Mouse (Mus musculus) R1 (cell line): ENCODE results near the gene Pgghg.
A peak's percentile ranks its signal among the peaks of the same experiment; 100 is the strongest.

Source experiments
- DNase-seq: peaks from one replicate; pipeline ENCODE4 v3.0.0-alpha.2; 2018; ENCODE audit warnings: low read depth, low spot score

Pgghg gene

DNA sequence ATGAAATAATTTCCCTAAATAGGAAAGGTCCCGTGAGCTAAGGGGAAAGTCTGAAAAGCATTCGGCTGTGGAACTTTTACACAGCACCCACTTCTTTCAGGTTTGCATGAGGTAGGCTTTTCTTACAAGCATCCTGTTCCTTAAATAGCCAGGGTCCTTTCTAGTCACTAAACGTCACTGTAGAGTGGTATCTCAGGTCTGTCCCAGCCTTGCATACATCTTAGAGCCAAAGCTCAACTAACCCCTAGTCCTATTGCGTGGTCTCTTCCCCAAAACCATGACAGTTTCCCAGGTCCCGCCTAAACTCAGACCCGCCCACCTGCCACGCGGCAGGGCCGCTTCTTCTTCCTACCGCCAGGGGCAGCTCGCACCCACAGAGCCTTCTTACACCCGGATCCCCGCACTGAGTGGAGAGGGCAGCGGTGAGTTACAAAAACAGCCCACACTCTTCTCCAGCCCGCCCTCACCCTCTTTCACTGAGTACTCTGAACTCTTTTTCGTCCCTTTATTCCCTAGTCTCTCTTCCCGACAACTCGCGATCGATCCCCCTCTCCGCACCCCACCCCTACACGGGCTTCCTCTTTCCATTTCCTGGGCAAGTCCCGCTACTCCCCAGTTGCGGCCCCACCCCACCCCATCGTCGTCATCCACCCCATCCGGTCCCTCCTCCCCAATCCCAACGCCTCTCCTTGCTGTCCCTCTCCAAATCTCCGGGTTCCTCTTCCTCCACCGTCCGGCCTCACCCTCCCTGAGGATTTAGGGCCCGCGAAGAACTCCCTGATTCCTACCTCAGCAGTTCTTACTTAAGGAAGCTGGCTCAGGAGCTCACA lies at the start of gene Pgghg:
Pgghg (plus strand) TSS at position 170 of the 830 bp plus-strand sequence.
- DNase-seq, result peak; percentile 92

DNA sequence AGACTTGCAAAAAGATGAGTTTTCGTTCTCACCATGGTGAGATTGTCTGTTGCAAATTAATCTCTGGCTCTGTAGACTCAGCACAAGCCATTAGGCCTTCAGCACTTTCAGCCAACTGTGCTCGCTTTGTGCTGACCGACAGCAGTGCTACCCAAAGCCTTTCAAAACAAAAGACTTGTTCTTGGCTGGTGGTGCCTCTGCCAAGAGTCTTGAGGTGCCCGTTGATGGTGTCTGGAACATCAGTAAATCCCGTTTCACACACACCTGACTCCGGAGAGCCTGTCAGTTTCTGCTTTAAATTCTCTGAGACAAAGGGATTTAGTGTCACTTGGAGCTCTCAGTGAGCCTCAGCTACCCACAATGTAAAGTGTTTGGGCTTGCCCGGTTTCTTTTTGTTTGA lies 47.2 kb upstream of the Pgghg start:
- DNase-seq, result no peak

DNA sequence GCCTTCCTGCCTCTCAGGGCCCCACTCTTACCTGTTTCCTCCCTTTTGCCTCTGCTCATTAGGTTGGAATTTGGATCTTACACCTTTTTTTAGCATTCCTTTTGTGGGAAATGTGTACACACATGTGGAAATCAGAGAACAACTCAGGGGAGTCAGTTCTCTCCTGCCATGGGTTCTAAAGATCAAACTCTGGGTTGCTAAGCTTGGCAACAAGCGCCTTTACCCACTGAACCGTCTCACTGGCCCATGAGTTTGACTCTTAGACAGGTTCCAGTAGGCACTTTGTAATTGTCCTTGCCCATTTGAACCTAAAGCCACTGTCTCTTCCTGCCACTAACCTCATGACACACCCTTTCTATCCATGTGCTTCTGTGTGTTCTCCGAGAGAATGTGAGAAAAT lies 46.6 kb upstream of the Pgghg start:
- DNase-seq, result no peak

DNA sequence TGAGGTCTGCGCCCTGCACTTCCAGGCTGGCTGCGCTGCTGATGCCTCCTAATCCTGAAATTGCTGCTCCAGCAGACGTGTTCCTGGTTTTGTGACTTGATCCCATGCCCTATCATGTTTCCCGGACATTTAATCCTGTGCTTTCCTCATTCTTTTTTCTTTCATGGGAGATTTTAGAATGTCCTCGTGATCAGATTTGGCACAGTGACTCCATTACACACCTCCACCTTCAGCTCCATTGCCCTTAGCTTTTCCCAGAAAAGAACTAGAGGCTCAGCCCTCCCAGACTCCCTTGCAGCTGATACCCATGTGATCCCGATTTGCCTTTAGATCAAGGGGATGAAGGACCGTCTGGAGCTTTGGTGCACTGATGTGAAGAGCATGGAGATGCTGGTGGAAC lies 43.3 kb upstream of the Pgghg start:
- DNase-seq, result no peak

DNA sequence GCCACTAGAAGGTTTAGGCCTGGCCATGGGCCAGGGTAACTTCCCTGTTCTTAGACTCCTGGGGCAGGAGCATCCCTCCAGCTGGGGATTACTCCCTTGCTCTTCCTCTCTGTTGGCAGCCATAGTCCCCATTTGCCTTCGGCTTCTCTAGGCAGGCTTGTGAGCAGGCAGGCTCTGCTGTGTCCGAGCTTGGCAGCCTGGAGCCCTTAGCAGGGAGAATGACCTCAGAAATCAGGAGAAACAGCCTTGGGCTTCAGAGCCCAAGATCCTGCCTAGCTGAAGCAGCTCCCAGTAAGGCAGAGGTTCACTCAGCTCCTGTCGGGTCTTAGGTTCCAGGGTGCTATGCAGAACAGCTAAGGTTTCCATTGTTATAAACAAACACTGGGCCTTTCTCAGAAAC lies 42.1 kb upstream of the Pgghg start:
- DNase-seq, result no peak

DNA sequence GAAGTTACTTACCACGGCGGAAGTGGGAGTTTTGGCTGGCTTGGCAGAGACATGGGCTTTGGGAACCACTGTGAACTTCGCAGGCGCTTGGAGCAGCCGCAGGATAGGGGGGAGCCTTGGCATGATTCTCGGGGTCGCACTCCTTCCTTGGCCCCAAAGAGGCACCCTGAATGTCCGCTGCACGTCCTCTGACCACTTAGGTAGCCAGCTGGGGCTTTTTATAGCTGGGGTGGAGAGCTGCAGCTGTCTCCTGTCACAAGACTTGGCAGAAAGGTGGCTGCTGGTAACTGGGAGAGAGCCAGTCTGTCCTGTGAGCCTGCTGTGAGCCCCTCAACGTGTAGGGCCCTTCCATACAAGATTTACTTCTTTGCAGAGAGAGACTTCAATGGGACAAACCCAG lies 41.0 kb upstream of the Pgghg start, which contains the start of gene Cox8b:
Cox8b (minus strand) TSS at position 227 of the 400 bp plus-strand sequence.
- DNase-seq, result no peak

DNA sequence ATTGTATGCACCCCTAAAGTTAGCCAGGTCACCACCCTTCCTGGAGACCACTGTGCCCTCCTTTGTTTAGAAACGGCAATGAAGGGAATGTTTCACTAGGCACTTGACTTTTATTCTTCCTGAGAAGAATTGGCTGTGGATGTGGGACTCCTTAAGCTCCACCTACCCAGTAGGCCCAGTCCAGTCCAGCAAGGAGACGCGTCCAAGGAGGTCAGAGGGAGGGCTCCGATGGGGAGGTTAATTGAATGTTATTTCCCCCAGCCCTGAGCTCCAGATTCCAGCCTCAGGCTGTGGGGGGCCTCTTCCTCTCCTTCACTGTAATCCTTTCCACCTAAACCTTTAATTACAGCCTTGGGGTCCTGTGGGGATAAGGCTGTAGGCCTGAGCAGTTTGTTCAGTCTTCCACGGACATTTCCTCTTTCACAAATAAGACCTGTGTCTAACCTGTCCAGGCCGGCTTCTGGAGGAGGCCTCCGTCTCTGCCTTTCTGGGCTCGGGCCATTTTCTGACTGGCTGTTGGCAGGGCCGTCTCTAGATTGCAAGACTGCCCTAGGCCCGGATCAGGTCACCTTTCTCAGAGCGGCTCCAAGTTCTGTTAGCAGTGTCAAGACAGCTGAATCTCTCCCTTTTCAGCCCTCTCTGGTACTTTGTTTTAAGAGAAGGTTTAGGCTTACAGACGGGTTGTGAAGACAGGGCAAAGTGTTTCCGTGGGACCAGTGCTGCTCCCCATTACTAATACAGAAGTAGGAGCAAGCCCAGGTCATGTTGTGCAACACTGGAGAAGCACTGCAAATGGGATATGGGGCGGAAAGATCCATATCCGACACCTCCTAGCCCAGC lies 38.9 kb upstream of the Pgghg start:
- DNase-seq, result no peak

DNA sequence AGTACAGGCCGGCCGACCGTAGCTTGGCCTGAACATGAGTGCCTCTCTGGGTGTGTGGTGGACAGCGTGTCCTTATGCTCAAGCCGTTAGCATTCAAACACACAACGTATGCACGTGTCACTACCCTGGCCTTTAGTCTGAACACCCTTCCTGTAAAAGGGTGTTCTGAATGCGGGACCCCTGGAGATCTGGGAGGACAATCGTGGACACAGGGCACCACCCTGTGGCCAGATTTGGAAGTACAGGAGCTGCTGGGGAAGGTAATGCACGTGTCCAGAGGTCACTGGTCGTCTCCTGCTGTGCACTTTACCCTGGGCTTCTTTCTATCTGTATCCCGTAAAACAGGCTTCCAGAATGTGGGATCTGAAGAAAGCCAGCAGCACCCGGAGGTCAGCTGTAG lies 38.0 kb upstream of the Pgghg start:
- DNase-seq, result peak; percentile 85

DNA sequence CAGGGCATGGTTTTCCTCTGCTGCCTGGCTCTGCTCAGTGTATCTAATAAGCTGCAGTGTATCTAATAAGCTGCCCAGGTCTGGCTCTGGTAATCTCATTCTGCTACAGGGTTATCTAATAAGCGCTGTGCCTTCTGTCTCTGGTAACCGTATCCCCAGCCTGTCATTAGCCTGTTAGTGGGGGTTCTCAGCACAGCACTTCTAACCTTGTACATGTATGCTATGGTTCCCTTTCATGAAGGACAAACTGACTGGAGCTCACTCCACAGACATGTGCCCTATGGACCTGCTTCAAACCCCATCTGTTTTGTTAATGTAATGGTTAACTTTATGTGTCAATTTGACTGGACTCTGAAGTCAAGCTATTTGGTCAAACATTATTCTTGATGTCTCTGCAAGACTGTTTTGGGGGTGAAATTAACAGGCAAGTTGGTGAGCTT lies 35.5 kb upstream of the Pgghg start:
- DNase-seq, result no peak

DNA sequence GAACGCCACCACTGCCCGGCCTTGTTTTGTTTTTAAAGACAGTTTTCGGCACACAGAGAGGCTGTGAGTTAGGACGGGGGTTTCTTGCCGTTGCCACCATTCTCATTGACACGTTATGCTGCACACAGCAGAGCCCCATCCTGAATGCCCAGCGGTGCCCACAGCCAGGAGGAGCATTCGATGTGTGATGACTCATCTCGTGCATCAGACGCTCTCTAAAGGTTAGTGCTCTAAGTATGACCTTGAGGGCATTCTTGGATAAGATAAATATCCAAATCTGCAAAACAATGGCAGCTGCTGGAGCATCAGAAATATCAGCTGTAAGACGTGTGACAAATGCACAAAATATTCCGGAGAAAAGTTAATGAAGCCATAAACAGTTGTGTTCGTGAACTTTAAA lies 34.1 kb upstream of the Pgghg start:
- no peak for DNase-seq

DNA sequence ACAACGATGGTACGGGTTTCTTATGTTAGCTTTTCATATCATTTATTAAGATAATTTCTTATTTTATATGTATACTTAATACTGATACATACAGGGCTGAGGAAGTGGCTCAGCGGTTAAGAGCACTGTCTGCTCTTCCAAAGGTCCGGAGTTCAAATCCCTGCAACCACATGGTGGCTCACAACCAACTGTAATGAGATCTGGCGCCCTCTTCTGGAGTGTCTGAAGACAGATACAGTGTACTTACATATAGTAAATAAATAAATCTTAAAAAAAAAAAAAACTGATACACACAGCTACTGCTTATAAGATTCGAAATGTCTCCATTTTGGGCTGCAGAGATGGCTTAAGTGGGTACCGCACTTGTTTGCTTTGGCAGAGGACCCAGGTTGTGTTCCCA lies 33.5 kb upstream of the Pgghg start:
- no peak for DNase-seq

DNA sequence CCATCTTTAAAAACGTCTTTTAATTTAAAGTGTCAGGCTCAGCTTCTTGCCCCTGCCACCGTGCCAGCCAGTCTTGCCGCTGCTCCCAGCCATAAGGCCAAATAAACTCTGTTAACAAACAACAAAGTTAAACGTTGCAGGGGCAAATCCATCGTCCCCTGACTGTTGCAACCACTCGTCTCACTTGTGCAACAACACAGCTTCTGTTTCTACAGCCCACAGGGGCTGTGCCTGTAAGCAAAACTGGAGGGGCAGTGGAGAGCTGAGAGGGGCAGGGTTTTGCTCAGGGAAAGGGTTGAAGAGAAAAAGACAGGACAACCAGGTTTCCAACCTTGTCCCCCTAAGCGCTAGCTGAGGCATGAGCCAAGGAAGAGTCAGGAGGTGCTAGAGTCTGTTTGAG lies 33.0 kb upstream of the Pgghg start:
- DNase-seq, result no peak

DNA sequence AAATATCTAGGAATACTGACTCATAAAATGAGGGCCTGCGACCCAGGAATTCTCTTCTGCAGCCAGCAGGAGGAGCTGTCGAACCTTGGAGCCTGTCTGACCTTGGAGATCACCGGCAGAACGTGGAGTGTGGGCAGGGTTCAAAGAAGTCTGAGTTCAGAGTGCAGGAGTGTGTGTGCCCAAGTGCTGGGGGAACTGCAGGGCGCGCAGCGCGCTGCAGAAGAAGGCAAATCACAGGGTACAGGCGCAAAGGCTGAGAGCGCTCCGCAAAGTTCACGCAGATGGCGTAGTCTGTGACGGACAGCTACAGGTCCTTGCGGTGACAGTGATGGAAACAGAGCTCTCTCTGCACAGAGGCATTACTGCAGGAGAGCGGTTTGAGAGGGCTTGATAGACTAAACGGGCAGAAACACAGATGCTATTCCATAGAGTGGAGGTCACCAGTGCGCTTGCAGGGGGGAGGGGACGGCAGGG lies 32.5 kb upstream of the Pgghg start:
- peak; percentile 97 for DNase-seq

DNA sequence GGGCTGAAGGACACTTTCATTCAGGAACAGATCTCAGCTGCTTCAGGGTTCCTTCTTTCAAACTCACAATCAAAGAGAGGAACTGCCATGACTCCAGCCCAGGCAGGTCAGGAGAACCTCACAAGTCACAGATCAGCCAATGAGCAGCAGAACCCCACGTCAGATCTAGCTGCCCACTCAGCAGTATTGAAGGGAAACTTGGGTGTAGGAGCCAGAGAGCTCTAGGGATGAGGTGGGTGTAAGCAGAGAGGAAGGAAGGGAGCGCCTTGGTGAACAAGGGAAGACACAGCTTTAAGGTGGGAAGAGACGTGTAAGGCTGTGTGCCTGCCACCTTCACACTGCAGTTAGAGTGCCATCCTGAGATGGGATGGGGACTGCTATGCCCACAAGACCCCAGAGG lies 28.9 kb upstream of the Pgghg start:
- DNase-seq, result no peak

DNA sequence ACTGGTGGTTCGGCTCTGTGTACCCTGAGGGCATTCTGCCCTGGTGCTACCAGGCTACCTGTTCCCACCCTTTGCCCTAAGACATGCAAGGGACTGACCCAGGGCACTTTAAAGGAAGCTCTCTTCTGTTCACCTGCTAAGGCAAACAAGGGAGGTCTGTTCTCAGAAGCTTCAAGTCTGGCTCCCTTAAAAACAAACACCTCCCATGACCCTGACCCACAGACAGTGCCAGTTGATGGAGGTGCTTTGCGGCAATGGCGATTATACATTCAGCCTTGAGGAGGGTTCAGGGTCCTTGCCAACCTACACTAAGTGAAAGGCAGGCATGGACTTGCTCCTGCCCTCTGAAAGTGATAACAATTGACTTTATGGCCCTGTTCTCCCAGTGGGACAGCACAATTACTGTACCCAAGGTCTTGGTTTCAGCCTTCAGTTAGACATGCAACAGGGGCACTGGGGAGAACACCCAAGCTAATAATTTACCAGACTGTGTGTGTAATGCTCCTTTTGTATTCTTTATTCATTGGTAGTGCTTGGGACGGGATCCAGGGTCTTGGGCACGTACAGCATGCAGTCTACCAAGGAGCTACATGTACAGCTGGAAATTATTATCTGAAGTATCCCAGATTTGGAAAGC lies 28.2 kb upstream of the Pgghg start:
- DNase-seq, result no peak

DNA sequence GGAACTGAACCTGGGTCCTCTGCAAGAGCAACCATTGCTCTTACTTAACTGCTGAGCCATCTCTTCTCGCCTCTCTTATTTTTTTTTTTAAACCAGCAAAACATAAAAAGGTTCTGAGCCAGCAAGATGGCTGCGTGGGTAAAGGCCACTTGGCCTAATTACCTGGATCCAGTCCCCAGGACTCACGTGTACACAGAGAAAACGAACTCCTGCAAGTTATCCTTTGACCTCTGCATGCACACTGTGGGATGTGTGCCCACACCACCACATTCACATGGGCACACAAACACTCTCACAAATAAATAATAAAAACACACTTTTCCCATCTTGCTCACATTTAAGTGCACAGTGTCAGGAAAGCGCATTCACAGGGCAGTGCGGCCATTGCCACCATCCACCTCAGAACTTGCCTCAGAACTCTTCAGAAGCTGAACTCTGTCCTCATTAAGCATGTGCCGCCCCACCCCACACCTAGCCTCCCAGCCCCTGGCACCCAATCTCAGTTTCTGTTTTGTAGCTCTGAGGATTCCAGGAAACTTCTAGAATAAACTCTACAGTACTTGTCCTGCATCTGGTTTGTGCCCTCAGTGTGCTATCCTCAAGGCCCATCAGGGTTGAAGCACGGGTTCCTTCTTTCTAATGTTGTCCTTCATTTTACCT lies 27.0 kb upstream of the Pgghg start:
- no peak for DNase-seq

DNA sequence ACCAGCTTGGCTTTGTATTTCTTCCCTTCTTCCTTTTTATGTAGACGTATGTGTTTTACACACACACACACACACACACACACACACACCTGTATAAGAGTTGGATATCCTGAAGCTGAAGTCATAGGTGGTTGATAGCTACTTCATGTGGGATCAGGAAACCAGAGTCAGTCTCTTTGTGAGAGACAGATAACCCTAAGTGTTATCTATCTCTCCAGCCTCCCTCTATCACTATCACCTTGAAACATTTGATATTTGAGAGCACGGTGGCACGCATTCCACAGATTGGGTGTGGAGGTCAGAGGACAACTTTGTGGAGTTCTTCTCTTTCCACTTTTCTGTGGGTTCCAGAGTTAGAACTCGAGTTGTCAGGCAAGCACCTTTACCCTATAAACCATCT lies 21.3 kb upstream of the Pgghg start:
- DNase-seq, result no peak

DNA sequence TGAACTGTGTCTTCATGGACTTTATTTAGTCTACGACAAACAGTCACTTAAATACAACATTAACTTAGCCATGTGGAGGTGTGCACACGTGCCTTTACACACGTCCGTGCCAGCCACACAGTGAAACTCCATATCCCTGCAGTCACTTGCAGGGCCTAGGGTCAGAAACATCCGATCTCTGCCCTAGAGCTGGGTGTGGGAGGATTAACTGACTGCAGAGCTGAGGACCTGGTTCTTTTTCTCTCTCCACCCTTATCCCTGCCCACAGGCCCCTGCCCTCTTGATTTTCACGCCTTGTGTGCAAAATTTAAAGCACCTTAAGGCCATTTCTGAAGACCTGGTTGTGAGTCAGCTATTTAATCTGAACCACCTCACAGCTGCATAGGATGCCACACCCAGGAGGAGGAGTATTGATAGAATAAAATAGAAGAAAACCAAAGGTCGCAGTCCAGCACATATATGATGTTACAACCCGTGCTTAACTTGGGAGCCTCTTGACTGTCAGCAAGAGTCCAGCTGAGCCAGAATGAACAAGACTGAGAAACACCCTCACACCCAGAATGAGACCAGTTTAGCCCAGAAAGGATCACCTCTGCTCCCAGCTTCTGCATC lies 20.7 kb upstream of the Pgghg start, which contains the start of gene Nlrp6:
Nlrp6 (plus strand) TSS at position 485 of the 612 bp plus-strand sequence.
- no peak for DNase-seq

DNA sequence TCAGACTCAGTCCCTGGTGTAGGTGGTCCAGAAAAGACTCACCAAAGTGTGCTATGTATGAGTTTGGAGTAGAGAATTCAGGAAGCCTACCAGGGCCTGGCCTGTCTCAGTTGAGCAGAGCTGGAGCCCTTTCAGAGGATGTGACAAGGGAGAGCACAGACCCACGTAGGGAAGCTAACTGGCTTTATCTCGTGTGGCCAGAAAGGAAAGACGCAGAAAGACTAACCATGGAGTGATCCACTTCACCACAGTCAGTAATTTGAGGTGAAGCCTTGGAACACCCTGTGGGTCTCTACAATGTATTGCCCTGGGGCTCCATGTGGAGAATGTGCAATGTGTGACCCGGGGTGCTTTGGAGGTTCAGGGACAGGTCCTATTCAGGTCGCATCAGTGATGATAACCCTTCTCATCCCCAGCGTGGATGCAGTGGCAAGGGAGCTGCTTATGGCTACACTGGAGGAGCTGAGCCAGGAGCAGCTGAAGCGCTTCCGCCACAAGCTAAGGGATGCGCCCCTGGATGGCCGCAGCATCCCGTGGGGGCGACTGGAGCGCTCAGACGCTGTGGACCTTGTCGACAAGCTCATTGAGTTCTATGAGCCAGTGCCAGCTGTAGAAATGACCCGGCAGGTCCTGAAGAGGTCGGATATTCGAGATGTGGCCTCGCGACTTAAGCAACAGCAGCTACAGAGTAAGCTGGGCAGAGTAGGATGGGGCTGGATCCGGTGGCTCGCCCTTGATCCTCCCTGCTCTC lies 19.8 kb upstream of the Pgghg start:
- no peak for DNase-seq

DNA sequence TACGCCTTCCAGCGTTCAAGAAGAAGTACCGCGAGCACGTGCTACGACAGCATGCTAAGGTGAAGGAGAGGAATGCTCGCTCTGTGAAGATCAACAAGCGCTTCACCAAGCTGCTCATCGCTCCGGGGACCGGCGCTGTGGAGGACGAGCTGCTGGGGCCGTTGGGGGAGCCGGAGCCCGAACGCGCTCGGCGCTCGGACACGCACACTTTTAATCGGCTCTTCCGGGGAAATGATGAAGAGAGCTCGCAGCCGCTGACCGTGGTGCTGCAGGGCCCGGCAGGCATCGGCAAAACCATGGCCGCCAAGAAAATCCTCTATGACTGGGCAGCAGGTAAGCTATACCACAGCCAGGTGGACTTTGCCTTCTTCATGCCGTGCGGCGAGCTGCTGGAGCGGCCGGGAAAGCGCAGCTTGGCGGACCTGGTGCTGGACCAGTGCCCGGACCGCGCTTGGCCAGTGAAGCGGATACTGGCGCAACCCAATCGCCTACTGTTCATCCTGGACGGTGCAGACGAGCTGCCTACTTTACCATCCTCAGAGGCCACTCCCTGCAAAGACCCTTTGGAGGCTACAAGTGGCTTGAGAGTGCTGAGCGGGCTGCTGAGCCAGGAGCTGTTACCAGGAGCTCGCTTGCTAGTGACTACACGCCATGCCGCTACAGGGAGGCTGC lies 18.7 kb upstream of the Pgghg start:
- DNase-seq, result peak; percentile 66
